Mouse (Mus musculus) stomach, embryonic 14.5 days (tissue): ENCODE results near the gene Scfd2. TPM values are rescaled to one million over a fixed set of nuclear protein-coding genes. Genes with fewer than 3 reads are reported as not detected.
A peak's percentile ranks its signal among the peaks of the same experiment; 100 is the strongest.

ENCODE experiments used
- ATAC-seq: fragments of 200-750 bp; cut with Nextera tagmentation; 2 replicates; pipeline ENCODE4 v1.8.0; 2017; ENCODE audit warnings: low read depth, moderate TSS enrichment; ENCODE audit not compliant: insufficient number of reproducible peaks, insufficient read depth, low FRiP score
- H3K27ac ChIP-seq: fragments of 300-500 bp; sonication (generic); 2 replicates; pipeline ENCODE4 v1.5.1; 2014; ENCODE audit warnings: mild to moderate bottlenecking, low read length, moderate library complexity, mixed read lengths
- H3K27me3 ChIP-seq: fragments of 300-500 bp; sonication (generic); 2 replicates; pipeline ENCODE4 v1.6.1; 2014; ENCODE audit warnings: low read length, control low read depth, mixed read lengths; ENCODE audit not compliant: control insufficient read depth, insufficient read depth
- H3K36me3 ChIP-seq: fragments of 300-500 bp; sonication (generic); 2 replicates; pipeline ENCODE4 v1.6.1; 2014; ENCODE audit warnings: mild to moderate bottlenecking, control low read depth, low read length, moderate library complexity, mixed read lengths; ENCODE audit not compliant: control insufficient read depth, insufficient read depth
- H3K4me1 ChIP-seq: fragments of 300-500 bp; sonication (generic); 2 replicates; pipeline ENCODE4 v1.6.1; 2014; ENCODE audit warnings: low read length, control low read depth, mixed read lengths; ENCODE audit not compliant: control insufficient read depth, insufficient read depth
- H3K4me2 ChIP-seq: fragments of 300-500 bp; sonication (generic); replicated peaks from 2 replicates; pipeline ENCODE4 v1.6.1; 2014; ENCODE audit warnings: low read depth, low read length, control low read depth
- H3K4me3 ChIP-seq: fragments of 300-500 bp; sonication (generic); 2 replicates; pipeline ENCODE4 v1.5.1; 2014; ENCODE audit warnings: low read depth, low read length, control low read depth
- H3K9ac ChIP-seq: fragments of 300-500 bp; sonication (generic); replicated peaks from 2 replicates; pipeline ENCODE4 v1.6.1; 2014; ENCODE audit warnings: low read depth, mild to moderate bottlenecking, control low read depth, low read length, moderate library complexity, mixed read lengths
- H3K9me3 ChIP-seq: fragments of 300-500 bp; sonication (generic); 2 replicates; pipeline ENCODE4 v1.6.1; 2016; ENCODE audit warnings: low read depth, low read length, control low read depth; ENCODE audit not compliant: control insufficient read depth
- WGBS: fragments of 180-500 bp; shearing (Covaris S2); extraction: QIAGEN DNeasy Blood & Tissue Kit; methylation state at CpG from one replicate; pipeline ENCODE4 v1.1.7; 2014; 5-methylcytosine and 5-hydroxymethylcytosine counted together
- polyA plus RNA-seq: library from polyadenylated mRNA; unstranded; fragments of >200 nt; fragmentation: Nextera tagmentation; extraction: Ambion mirVana; gene quantifications from 2 replicates; pipeline ENCODE4 v1.2.1, GENCODE M21; 2014

Gene Scfd2
- polyA plus RNA-seq, 1 experiment from 2014 or later: 15.0 TPM

DNA sequence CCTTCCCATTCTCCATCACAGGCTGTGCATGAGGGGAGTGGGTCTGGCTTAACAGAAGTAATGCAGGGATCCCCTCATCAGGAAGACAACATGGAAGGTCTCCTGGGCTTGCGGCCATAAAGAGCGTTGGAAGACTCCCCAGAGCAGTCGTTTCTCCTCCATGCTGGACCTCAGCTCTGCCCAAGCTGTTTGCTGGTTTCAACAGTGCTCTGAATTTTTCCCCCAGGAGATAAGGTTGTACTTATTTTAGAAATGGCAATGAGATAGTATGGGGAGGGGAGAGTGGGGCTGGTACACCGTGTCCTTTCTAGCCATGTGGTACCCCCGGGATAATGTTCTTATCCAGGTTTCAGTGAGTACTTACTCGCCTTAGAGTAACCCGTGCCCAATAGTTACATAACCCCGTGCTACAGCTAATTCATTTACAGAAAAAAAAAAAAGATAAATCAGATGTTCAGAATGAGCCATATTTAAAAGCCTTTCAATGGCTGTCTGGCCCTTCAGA is 285.9 kb downstream of the Scfd2 start:
- WGBS: 82% methylated on average over 8 of the region's 8 CpGs
- Histone ChIP-seq H3K4me3 (no peak overlapping the region), H3K9ac (no peak overlapping the region), H3K9me3 (no peaks in the 10 kb centered on the region), H3K27ac (no peak overlapping the region), H3K4me1 (peaks cover 26% of the 10 kb centered on the region), H3K27me3 (no peaks in the 10 kb centered on the region), H3K4me2 (no peak overlapping the region), H3K36me3 (no peaks in the 10 kb centered on the region)
- ATAC-seq: no peak

DNA sequence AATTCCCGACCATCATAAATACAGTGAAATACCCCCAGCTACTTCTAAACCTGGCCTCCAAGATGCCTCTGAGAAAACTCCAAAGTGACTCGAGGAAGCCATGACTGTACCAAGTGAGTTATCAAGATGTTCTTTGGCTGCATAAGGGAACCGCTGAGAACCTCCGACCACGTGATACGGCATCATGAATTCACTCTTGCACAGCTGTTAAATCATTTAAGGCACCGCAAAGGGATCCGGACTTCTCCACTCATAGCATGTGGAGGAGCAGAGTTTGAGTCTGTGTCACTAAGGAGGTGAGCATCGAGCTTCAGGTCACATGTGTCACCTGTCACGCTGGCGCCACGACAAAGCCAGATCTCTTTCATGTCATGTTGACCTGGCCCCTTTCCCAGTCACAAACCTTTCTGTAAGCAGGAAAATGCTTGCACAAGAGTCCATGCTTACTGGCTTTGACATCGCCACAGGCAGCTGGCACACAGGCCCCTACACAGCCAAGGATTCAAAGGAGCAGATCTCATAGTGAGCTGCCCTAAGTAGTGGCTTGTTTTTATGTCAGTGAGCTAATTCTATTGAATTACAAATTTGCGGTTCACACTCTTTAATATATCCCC is 287.0 kb downstream of the Scfd2 start:
- H3K27me3 ChIP-seq: no peaks in the 10 kb centered on the region
- 92% methylated on average over 14 of the region's 14 CpGs for WGBS
- ATAC-seq: no peak

GRCm38 (mm10) chr5:74242654-74243053 is 288.9 kb downstream of the Scfd2 start:
- no peak overlapping the region for H3K4me3 ChIP-seq
- H3K4me2 ChIP-seq: no peak overlapping the region
- no peaks in the 10 kb centered on the region for H3K36me3 ChIP-seq
- no peaks in the 10 kb centered on the region for H3K9me3 ChIP-seq
- H3K9ac ChIP-seq: no peak overlapping the region
- H3K4me1 ChIP-seq: peaks cover 29% of the 10 kb centered on the region
- no peak for ATAC-seq
- peak overlapping the region; percentile 3; the same call in 1 of the 2 replicates for H3K27ac ChIP-seq
- H3K27me3 ChIP-seq: no peaks in the 10 kb centered on the region
- 34% methylated on average over 3 of the region's 3 CpGs for WGBS

More for the DNA sequence above, 287.0 kb downstream of the Scfd2 start:
- Histone ChIP-seq H3K4me3 (no peak overlapping the region), H3K4me1 (peaks cover 29% of the 10 kb centered on the region), H3K36me3 (no peaks in the 10 kb centered on the region), H3K27ac (no peak overlapping the region), H3K4me2 (no peak overlapping the region), H3K9ac (no peak overlapping the region), H3K9me3 (no peaks in the 10 kb centered on the region)

- 57% methylated on average over 13 of the region's 13 CpGs for WGBS
- Histone ChIP-seq H3K9me3 (no peaks in the 10 kb centered on the region), H3K4me1 (peaks cover 18% of the 10 kb centered on the region), H3K27ac (no peak overlapping the region; the same call in 1 of the 2 replicates), H3K27me3 (no peaks in the 10 kb centered on the region), H3K9ac (no peak overlapping the region), H3K4me3 (no peak overlapping the region), H3K36me3 (no peaks in the 10 kb centered on the region), H3K4me2 (no peak overlapping the region)
- no peak for ATAC-seq
These were observed 290.5 kb downstream of the Scfd2 start for GRCm38 (mm10) chr5:74240926-74241680.

- Histone ChIP-seq H3K9ac (no peak overlapping the region), H3K4me1 (peaks cover 16% of the 10 kb centered on the region), H3K27ac (no peak overlapping the region), H3K9me3 (no peaks in the 10 kb centered on the region), H3K36me3 (no peaks in the 10 kb centered on the region), H3K4me3 (no peak overlapping the region), H3K27me3 (no peaks in the 10 kb centered on the region), H3K4me2 (no peak overlapping the region)
- 62% methylated on average over 8 of the region's 8 CpGs for WGBS
- ATAC-seq: peak; percentile 12; the same call in 1 of the 2 replicates
These were observed 291.3 kb downstream of the Scfd2 start for GRCm38 (mm10) chr5:74240298-74240697.

GRCm38 (mm10) chr5:74239369-74239768 is 292.2 kb downstream of the Scfd2 start:
- 79% methylated on average over 1 of the region's 1 CpGs for WGBS
- H3K4me2 ChIP-seq: no peak overlapping the region

GRCm38 (mm10) chr5:74233808-74234207 is 297.8 kb downstream of the Scfd2 start:
- H3K9me3 ChIP-seq: no peaks in the 10 kb centered on the region
- no peak overlapping the region for H3K27ac ChIP-seq
- H3K4me1 ChIP-seq: peaks cover 3% of the 10 kb centered on the region; the same call in 1 of the 2 replicates
- no peak overlapping the region for H3K4me2 ChIP-seq
- WGBS: 84% methylated on average over 7 of the region's 7 CpGs
- no peak overlapping the region for H3K9ac ChIP-seq
- no peak for ATAC-seq
- H3K36me3 ChIP-seq: no peaks in the 10 kb centered on the region
- H3K4me3 ChIP-seq: no peak overlapping the region
- H3K27me3 ChIP-seq: no peaks in the 10 kb centered on the region

More at GRCm38 (mm10) chr5:74239369-74239768, 292.2 kb downstream of the Scfd2 start:
- H3K27ac ChIP-seq: no peak overlapping the region
- no peaks in the 10 kb centered on the region for H3K9me3 ChIP-seq
- no peaks in the 10 kb centered on the region for H3K36me3 ChIP-seq
- ATAC-seq: no peak
- peaks cover 16% of the 10 kb centered on the region for H3K4me1 ChIP-seq
- H3K9ac ChIP-seq: no peak overlapping the region
- no peaks in the 10 kb centered on the region for H3K27me3 ChIP-seq
- H3K4me3 ChIP-seq: no peak overlapping the region

DNA sequence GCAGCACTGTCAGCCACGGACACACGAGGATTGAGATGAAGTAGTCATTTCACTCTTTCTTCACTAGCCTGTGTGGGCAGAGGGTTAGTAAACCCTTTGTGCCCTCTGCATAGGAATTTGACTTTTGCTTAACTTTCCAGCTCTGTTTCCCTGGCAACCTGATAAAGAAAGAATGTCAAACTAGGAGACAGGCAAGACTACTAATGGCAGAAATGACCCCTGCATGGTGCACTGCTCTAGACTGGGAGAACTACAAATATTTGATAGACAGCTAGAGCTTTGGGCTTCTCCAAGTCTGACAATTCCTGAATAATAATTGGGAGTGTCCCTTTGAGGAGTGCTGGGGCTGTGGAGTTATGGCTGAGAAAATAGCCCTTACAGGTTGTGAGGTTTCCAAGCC is 301.0 kb downstream of the Scfd2 start:
- peak; percentile 56 for ATAC-seq
- H3K4me1 ChIP-seq: peaks cover 3% of the 10 kb centered on the region; the same call in 1 of the 2 replicates
- 31% methylated on average over 2 of the region's 2 CpGs for WGBS

More for the DNA sequence above, 301.0 kb downstream of the Scfd2 start:
- Histone ChIP-seq H3K9me3 (no peaks in the 10 kb centered on the region), H3K36me3 (no peaks in the 10 kb centered on the region), H3K4me3 (no peak overlapping the region), H3K4me2 (no peak overlapping the region), H3K9ac (no peak overlapping the region), H3K27me3 (no peaks in the 10 kb centered on the region), H3K27ac (no peak overlapping the region)
